Comparison of ENCODE assay signal across 7 mouse cellular contexts in genomic region chr15:81663281-81663680, GRCm38 (mm10). TPM values are rescaled to one million over a fixed set of nuclear protein-coding genes. Genes with fewer than 3 reads are reported as not detected.
DNase-seq lines count a peak whose midpoint lies in the region; ATAC-seq and TF ChIP-seq lines count a peak whose summit lies in the region.

No protein-coding gene starts in this region.

- H3K4me1 ChIP-seq in lung, embryonic 15.5 days = peaks cover 8% of the 10 kb centered on the region
- H3K4me1 ChIP-seq in forebrain, embryonic 11.5 days (replicated peaks; ENCODE audit: control insufficient read depth, insufficient read depth, low read length) = peaks cover 4% of the 10 kb centered on the region; the same call in 1 of the 2 replicates
- peaks cover 8% of the 10 kb centered on the region for H3K4me1 ChIP-seq in limb, embryonic 14.5 days (ENCODE audit: control insufficient read depth, insufficient read depth, low read length)
- peaks cover 7% of the 10 kb centered on the region; the same call in 1 of the 2 replicates for H3K4me1 ChIP-seq in stomach, embryonic 15.5 days

- H3K4me3 ChIP-seq in lung, embryonic 15.5 days = peak overlapping the region; percentile 87
- peak overlapping the region; percentile 80 for H3K4me3 ChIP-seq in forebrain, embryonic 11.5 days (ENCODE audit: low read depth, low read length)
- peak overlapping the region; percentile 72 for H3K4me3 ChIP-seq in limb, embryonic 14.5 days (replicated peaks; ENCODE audit: low read length)
- H3K4me3 ChIP-seq in stomach, embryonic 15.5 days (replicated peaks) = peak overlapping the region; percentile 91

- peak overlapping the region; percentile 80 for H3K4me2 ChIP-seq in lung, embryonic 15.5 days
- H3K4me2 ChIP-seq in forebrain, embryonic 11.5 days (ENCODE audit: low read depth, low read length, severe bottlenecking) = peak overlapping the region; percentile 81
- H3K4me2 ChIP-seq in limb, embryonic 14.5 days (replicated peaks; ENCODE audit: low read depth, low read length, severe bottlenecking) = peak overlapping the region; percentile 79
- H3K4me2 ChIP-seq in stomach, embryonic 15.5 days = peak overlapping the region; percentile 80

- H3K9me3 ChIP-seq in lung, embryonic 15.5 days = no peaks in the 10 kb centered on the region
- H3K9me3 ChIP-seq in forebrain, embryonic 11.5 days (ENCODE audit: control insufficient read depth, low read length) = no peaks in the 10 kb centered on the region
- no peaks in the 10 kb centered on the region for H3K9me3 ChIP-seq in limb, embryonic 14.5 days (ENCODE audit: control insufficient read depth, low read length)
- H3K9me3 ChIP-seq in stomach, embryonic 15.5 days = no peaks in the 10 kb centered on the region

- no peak for TF ChIP-seq POLR2A in limb, embryonic 14.5 days (IDR thresholded peaks at IDR 0.05; ENCODE audit: borderline replicate concordance, extremely low read depth, insufficient read depth, insufficient read length)

- no peak overlapping the region for H3K27ac ChIP-seq in lung, embryonic 15.5 days
- no peak overlapping the region for H3K27ac ChIP-seq in forebrain, embryonic 11.5 days (ENCODE audit: low read depth, low read length)
- H3K27ac ChIP-seq in limb, embryonic 14.5 days (replicated peaks; ENCODE audit: low read depth, low read length) = no peak overlapping the region
- H3K27ac ChIP-seq in stomach, embryonic 15.5 days = no peak overlapping the region

- no peaks in the 10 kb centered on the region for H3K27me3 ChIP-seq in lung, embryonic 15.5 days
- no peaks in the 10 kb centered on the region for H3K27me3 ChIP-seq in forebrain, embryonic 11.5 days (ENCODE audit: control insufficient read depth, insufficient read depth, low read length)
- H3K27me3 ChIP-seq in limb, embryonic 14.5 days (ENCODE audit: control insufficient read depth, insufficient read depth, low read length) = no peaks in the 10 kb centered on the region
- H3K27me3 ChIP-seq in stomach, embryonic 15.5 days (replicated peaks) = no peaks in the 10 kb centered on the region

- H3K9ac ChIP-seq in lung, embryonic 15.5 days = no peak overlapping the region
- no peak overlapping the region for H3K9ac ChIP-seq in forebrain, embryonic 11.5 days (ENCODE audit: low read length)
- H3K9ac ChIP-seq in limb, embryonic 14.5 days (ENCODE audit: low read depth, low read length, severe bottlenecking) = no peak overlapping the region
- H3K9ac ChIP-seq in stomach, embryonic 15.5 days = no peak overlapping the region

- DNase-seq in lung, postnatal 14 days = no peak
- no peak for DNase-seq in forebrain, embryonic 11.5 days (ENCODE audit: low spot score)
- DNase-seq in limb, embryonic 14.5 days (ENCODE audit: low spot score) = no peak
- no peak for DNase-seq in cerebellum, adult 8-10 months
- DNase-seq in cerebellum, adult 11-12 months = no peak

- H3K36me3 ChIP-seq in lung, embryonic 15.5 days = no peaks in the 10 kb centered on the region
- H3K36me3 ChIP-seq in forebrain, embryonic 11.5 days (ENCODE audit: control insufficient read depth, insufficient read depth, low read length) = no peaks in the 10 kb centered on the region; the same call in 1 of the 2 replicates
- H3K36me3 ChIP-seq in limb, embryonic 14.5 days (ENCODE audit: control insufficient read depth, insufficient read depth, low read length) = peaks cover 12% of the 10 kb centered on the region
- H3K36me3 ChIP-seq in stomach, embryonic 15.5 days = peaks cover 3% of the 10 kb centered on the region; the same call in 1 of the 2 replicates

- no peak for ATAC-seq in lung, embryonic 15.5 days (ENCODE audit: borderline replicate concordance, extremely low read depth, low FRiP score, low TSS enrichment)
- ATAC-seq in forebrain, embryonic 11.5 days (replicated peaks; ENCODE audit: low FRiP score) = no peak; the same call in 1 of the 2 replicates
- no peak for ATAC-seq in limb, embryonic 14.5 days (ENCODE audit: low FRiP score, low read depth)
- 0 out of 2 replicates have a peak, but pooled peaks have one; percentile 1 for ATAC-seq in stomach, embryonic 15.5 days (ENCODE audit: insufficient read depth, low FRiP score, low read depth)

- WGBS in lung, embryonic 15.5 days = 67% methylated on average over 10 of the region's 10 CpGs
- WGBS in forebrain, embryonic 11.5 days = 73% methylated on average over 10 of the region's 10 CpGs
- WGBS in limb, embryonic 14.5 days = 68% methylated on average over 10 of the region's 10 CpGs
- 55% methylated on average over 10 of the region's 10 CpGs for WGBS in stomach, embryonic 15.5 days

RNA-seq across cellular contexts. Expression of gene L3mbtl2, which starts 0.4 kb away (rescaled TPM):
- 24.6 and 26.0 TPM in 2 replicates for polyA plus RNA-seq in lung, embryonic 15.5 days (2015; fragmentation: Nextera tagmentation; extraction: Ambion mirVana)
- polyA plus RNA-seq in forebrain, embryonic 11.5 days (2014; fragmentation: Nextera tagmentation; extraction: Ambion mirVana) = 39.3 and 43.6 TPM in 2 replicates
- polyA plus RNA-seq in limb, embryonic 14.5 days (2012; rRNA removed) = 16.2 and 18.1 TPM in 2 replicates
- 14.5 and 15.9 TPM in 2 replicates for polyA plus RNA-seq in limb, embryonic 14.5 days (2014; fragmentation: Nextera tagmentation; extraction: Ambion mirVana)
- polyA plus RNA-seq in stomach, embryonic 15.5 days (2015; fragmentation: Nextera tagmentation; extraction: Ambion mirVana) = 19.3 and 19.7 TPM in 2 replicates

RNA-seq across cellular contexts. Expression of gene Chadl, which starts 33.8 kb away (rescaled TPM):
- polyA plus RNA-seq in lung, embryonic 15.5 days (2015; fragmentation: Nextera tagmentation; extraction: Ambion mirVana) = 5.7 and 5.8 TPM in 2 replicates
- 3.3 and 4.0 TPM in 2 replicates for polyA plus RNA-seq in forebrain, embryonic 11.5 days (2014; fragmentation: Nextera tagmentation; extraction: Ambion mirVana)
- polyA plus RNA-seq in limb, embryonic 14.5 days (2012; rRNA removed) = 46.3 and 87.4 TPM in 2 replicates
- 22.6 and 27.4 TPM in 2 replicates for polyA plus RNA-seq in limb, embryonic 14.5 days (2014; fragmentation: Nextera tagmentation; extraction: Ambion mirVana)
- polyA plus RNA-seq in stomach, embryonic 15.5 days (2015; fragmentation: Nextera tagmentation; extraction: Ambion mirVana) = 3.7 and 4.1 TPM in 2 replicates
